Mouse (Mus musculus): ENCODE measurements around the gene Nfia. TPM values are rescaled to one million over a fixed set of nuclear protein-coding genes. Genes with fewer than 3 reads are reported as not detected.

Gene Nfia
- polyA plus RNA-seq, 1 experiment = 53.0 TPM

DNA sequence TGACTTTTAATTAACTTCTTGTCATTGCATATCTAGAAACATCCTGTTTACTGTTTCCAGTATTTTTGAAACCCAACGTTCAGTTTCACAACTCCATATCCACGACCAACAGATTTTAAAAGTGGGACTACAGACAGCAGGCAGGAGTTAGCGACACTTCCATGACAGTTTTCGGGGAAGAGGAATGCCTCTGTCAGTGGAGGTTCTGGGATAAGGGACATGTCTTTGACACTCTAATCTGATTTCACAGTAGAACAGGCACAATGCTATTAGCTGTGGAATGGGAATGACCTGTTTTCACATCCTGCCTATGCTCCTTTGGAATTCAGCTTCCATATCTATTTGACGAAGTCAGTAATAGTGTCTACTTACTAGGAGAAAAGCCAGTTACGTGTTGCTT is 317.5 kb downstream of the Nfia start:
- H3K4me1 ChIP-seq (ENCODE audit: control insufficient read depth, insufficient read depth, low read length) = peaks cover 14% of the 10 kb centered on the region
- TF ChIP-seq CTCF (IDR thresholded peaks at IDR 0.05; ENCODE audit: borderline replicate concordance, insufficient read depth, low read length) = no peak
- TF ChIP-seq POLR2A (IDR thresholded peaks at IDR 0.05; ENCODE audit: low read depth, low read length) = no peak
- H3K27ac ChIP-seq (ENCODE audit: insufficient read depth, low read length) = no peak overlapping the region
- no peak overlapping the region for H3K4me3 ChIP-seq (ENCODE audit: insufficient read depth, low read length)

DNA sequence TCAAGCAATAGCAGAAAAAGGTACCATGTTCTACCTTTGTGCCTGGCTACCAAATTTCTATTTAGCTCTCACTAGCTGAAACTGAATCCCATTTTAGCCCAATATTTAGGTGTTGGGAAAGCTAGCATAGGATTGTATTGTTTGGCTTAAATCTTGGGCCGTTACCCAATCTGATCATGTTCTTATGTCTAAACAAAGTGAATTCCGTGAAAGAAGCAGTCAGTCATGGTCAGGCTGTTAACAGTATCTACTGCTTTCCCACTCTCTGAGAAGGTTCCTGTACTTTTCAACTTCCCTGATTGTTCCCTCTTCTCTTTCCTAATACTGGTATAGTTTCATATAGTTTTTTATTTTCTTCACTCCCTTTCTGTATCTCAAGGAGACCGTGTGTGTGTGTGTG is 318.1 kb downstream of the Nfia start:
- no peak for TF ChIP-seq CTCF (IDR thresholded peaks at IDR 0.05; ENCODE audit: borderline replicate concordance, insufficient read depth, low read length)
- TF ChIP-seq POLR2A (IDR thresholded peaks at IDR 0.05; ENCODE audit: low read depth, low read length) = no peak
- Histone ChIP-seq H3K27ac (ENCODE audit: insufficient read depth, low read length) (no peak overlapping the region), H3K4me1 (ENCODE audit: control insufficient read depth, insufficient read depth, low read length) (peaks cover 14% of the 10 kb centered on the region), H3K4me3 (ENCODE audit: insufficient read depth, low read length) (no peak overlapping the region)

DNA sequence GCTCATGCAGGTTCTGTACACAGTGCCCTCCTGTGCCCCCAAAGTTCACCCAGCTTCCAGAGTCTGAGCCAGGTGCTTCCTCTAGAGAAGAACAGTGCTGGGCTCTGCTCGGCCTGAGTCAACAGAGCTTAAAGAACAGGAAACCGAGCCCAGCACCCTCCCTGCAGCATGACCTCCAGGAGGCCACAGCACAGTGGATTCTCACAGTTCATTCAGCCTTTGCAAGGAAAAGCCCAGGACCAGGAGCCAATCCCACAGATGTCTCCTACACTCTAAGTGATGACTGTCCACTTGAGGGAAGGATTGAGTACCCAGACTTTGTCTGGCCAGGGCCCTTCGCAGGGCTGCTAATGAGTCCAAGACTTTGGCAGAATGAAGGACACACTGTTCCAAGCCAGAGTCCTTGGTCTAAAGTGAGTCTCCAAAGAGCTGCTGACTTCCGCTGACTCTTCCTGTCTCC is 318.9 kb downstream of the Nfia start:
- H3K27ac ChIP-seq (ENCODE audit: insufficient read depth, low read length) = no peak overlapping the region
- no peak overlapping the region for H3K4me3 ChIP-seq (ENCODE audit: insufficient read depth, low read length)

DNA sequence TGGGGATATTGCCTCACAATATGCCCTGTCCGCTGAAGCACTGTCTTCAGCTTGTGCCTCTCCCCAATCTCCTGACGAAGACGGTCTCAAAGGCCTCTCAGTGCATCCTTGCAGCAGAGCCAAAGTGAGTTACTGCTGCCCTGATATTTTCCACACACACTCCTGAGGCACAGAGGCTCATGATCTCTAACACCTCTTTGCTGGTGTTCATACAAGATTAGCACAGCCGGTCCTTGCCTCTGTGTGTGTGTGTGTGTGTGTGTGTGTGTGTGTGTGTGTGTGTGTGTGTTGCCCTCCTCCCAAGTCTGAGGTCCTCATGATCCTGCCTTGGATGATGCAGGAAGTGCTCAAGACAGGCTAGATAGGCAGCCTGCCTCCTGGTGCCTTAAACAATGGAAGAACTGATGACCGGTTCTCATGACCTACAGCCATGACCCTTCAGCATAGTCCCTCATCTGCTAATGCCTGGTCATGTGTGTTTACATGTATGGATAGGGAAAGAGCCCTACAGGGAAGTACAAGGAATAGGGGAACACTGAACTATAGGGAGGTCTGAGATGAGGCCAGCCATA is 319.5 kb downstream of the Nfia start:
- Histone ChIP-seq H3K4me3 (ENCODE audit: insufficient read depth, low read length) (no peak overlapping the region), H3K4me1 (ENCODE audit: control insufficient read depth, insufficient read depth, low read length) (peaks cover 14% of the 10 kb centered on the region)
- TF ChIP-seq CTCF (IDR thresholded peaks at IDR 0.05; ENCODE audit: borderline replicate concordance, insufficient read depth, low read length) (no peak), POLR2A (IDR thresholded peaks at IDR 0.05; ENCODE audit: low read depth, low read length) (no peak)

More for the DNA sequence above, 318.9 kb downstream of the Nfia start:
- TF ChIP-seq CTCF (IDR thresholded peaks at IDR 0.05; ENCODE audit: borderline replicate concordance, insufficient read depth, low read length) = no peak
- no peak for TF ChIP-seq POLR2A (IDR thresholded peaks at IDR 0.05; ENCODE audit: low read depth, low read length)
- H3K4me1 ChIP-seq (ENCODE audit: control insufficient read depth, insufficient read depth, low read length) = peaks cover 14% of the 10 kb centered on the region

DNA sequence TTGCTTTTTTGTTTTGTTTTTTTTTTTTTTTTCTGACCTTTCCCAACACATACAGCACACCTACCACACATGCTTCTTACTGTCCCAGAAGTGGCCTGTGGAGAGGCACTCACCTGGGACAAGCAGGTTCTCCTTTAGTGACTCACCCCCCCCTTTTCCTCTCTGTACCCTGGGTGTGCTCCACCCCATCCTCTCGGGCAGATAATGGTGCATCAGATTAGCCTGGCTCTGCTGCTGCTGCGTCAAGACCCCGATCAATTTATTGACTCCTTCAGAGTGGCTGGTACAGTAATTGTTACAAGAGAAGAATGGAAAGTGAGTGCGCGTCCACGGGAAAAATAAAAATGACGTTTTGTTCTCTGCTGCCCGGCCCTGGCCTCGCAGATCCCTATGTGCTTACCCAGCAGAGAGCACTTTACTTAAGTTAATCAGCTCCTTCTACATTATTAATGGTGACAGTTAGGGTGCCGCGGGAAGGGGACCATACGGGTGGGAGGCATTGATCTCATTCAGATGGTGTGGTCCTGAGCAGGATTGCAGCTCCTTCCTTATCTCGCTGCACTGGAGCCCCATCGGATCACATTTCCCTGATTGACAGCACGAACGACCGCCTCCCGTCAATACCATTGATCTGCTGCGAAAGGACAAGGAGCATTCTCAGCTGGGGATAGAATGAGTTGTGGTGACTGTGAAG is 321.7 kb downstream of the Nfia start:
- H3K27ac ChIP-seq (ENCODE audit: insufficient read depth, low read length) = no peak overlapping the region
- no peak for TF ChIP-seq CTCF (IDR thresholded peaks at IDR 0.05; ENCODE audit: borderline replicate concordance, insufficient read depth, low read length)
- TF ChIP-seq POLR2A (IDR thresholded peaks at IDR 0.05; ENCODE audit: low read depth, low read length) = no peak
- peaks cover 14% of the 10 kb centered on the region for H3K4me1 ChIP-seq (ENCODE audit: control insufficient read depth, insufficient read depth, low read length)
- no peak overlapping the region for H3K4me3 ChIP-seq (ENCODE audit: insufficient read depth, low read length)

More for the DNA sequence above, 319.5 kb downstream of the Nfia start:
- no peak overlapping the region for H3K27ac ChIP-seq (ENCODE audit: insufficient read depth, low read length)

DNA sequence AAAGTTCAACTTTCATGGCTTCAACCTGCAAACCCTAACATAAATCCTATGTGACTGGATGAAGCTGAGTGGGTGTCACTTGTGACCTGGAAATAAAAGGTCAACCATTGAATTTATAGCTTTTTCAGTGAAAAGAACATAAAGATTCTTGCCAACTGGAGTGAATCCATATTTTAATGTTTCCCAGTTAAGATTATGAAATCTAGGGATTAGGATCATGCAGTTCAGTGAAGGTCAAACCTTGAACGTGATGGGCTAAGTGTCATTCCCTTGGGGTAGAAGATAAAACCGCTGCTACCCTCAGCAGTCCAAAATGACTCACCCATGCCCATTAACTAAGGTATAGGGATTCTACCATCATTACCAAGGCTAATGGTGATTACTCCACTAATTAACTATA is 322.5 kb downstream of the Nfia start:
- Histone ChIP-seq H3K4me1 (ENCODE audit: control insufficient read depth, insufficient read depth, low read length) (peaks cover 14% of the 10 kb centered on the region), H3K4me3 (ENCODE audit: insufficient read depth, low read length) (no peak overlapping the region), H3K27ac (ENCODE audit: insufficient read depth, low read length) (no peak overlapping the region)
- no peak for TF ChIP-seq POLR2A (IDR thresholded peaks at IDR 0.05; ENCODE audit: low read depth, low read length)
- no peak for TF ChIP-seq CTCF (IDR thresholded peaks at IDR 0.05; ENCODE audit: borderline replicate concordance, insufficient read depth, low read length)

DNA sequence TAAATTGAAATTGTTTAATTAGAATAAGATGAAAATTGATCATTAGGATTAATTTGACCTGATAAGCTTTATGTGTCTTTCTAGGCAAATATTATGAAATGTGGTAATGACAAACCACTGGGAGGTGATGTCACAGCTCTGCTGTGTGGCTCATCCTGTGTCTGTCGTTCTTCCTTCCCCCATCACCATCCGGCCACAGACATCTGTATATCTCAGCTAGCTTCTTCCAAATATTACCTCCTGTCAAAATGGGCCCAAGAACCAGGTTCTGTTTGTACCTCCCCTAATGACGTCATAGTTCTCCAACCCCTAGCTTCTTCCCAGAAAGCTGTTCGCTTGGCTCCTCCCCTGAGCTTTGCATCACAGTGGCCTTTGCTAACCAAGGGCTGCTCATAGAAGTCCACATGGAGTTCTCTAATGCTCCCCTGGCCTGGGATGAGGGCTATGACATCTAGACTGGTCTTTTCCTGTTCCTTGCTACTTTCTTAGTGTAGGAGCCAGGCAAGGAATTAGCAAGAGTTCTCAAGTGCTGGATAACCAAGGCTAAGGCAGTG is 324.6 kb downstream of the Nfia start:
- Histone ChIP-seq H3K4me3 (ENCODE audit: insufficient read depth, low read length) (no peak overlapping the region), H3K4me1 (ENCODE audit: control insufficient read depth, insufficient read depth, low read length) (peaks cover 10% of the 10 kb centered on the region), H3K27ac (ENCODE audit: insufficient read depth, low read length) (no peak overlapping the region)
- no peak for TF ChIP-seq CTCF (IDR thresholded peaks at IDR 0.05; ENCODE audit: borderline replicate concordance, insufficient read depth, low read length)
- no peak for TF ChIP-seq POLR2A (IDR thresholded peaks at IDR 0.05; ENCODE audit: low read depth, low read length)

DNA sequence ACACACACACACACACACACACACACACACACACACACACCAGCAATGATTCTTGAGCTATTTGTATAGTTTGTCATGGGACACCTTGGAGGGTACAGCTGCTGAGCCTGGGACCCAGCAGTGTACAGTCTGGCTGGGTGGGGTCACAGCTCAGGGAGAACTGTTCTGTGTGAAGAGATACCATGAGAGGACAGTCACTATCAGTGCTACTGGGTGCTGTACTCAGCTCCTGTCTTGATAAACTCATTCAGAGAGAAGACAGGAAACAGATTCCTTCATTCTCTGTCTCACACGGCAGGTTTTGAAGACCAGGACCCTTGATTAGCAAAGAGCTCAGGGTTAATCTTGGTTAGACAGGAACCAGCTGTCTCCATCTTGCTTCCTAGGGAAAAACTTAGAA is 326.1 kb downstream of the Nfia start:
- Histone ChIP-seq H3K27ac (ENCODE audit: insufficient read depth, low read length) (no peak overlapping the region), H3K4me3 (ENCODE audit: insufficient read depth, low read length) (no peak overlapping the region), H3K4me1 (ENCODE audit: control insufficient read depth, insufficient read depth, low read length) (no peaks in the 10 kb centered on the region; the same call in 1 of the 2 replicates)
- no peak for TF ChIP-seq POLR2A (IDR thresholded peaks at IDR 0.05; ENCODE audit: low read depth, low read length)
- TF ChIP-seq CTCF (IDR thresholded peaks at IDR 0.05; ENCODE audit: borderline replicate concordance, insufficient read depth, low read length) = no peak

DNA sequence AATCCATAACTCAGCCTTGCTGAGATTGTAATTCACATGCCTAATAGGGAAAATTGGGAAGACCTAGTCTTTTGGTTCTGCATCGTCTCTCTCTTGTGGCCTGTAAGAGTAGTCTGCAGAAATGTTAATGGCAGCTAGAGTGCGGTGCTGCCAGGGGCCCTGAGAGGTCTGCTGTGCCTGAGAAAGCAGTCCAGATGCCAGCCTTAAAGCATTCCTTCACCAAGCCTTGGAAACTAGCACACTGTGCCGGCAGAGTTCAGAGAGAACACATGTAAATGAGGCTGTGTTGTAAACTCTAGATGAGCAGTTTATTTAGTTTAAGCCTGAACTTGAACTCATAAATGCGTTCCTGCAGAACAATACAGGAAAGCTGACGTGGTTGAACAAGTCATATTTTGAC is 326.9 kb downstream of the Nfia start:
- Histone ChIP-seq H3K4me1 (ENCODE audit: control insufficient read depth, insufficient read depth, low read length) (no peaks in the 10 kb centered on the region; the same call in 1 of the 2 replicates), H3K4me3 (ENCODE audit: insufficient read depth, low read length) (no peak overlapping the region), H3K27ac (ENCODE audit: insufficient read depth, low read length) (no peak overlapping the region)
- TF ChIP-seq POLR2A (IDR thresholded peaks at IDR 0.05; ENCODE audit: low read depth, low read length) (no peak), CTCF (IDR thresholded peaks at IDR 0.05; ENCODE audit: borderline replicate concordance, insufficient read depth, low read length) (no peak)

All from embryonic fibroblast, embryonic 13.5 days (primary cell).